Mouse (Mus musculus): ENCODE results near the gene Serinc5. TPM values are rescaled to one million over a fixed set of nuclear protein-coding genes. Genes with fewer than 3 reads are reported as not detected.

The Serinc5 gene
- total and polyA plus RNA-seq, 3 experiments = 10.3 to 12.4 (median 12.0) TPM

DNA sequence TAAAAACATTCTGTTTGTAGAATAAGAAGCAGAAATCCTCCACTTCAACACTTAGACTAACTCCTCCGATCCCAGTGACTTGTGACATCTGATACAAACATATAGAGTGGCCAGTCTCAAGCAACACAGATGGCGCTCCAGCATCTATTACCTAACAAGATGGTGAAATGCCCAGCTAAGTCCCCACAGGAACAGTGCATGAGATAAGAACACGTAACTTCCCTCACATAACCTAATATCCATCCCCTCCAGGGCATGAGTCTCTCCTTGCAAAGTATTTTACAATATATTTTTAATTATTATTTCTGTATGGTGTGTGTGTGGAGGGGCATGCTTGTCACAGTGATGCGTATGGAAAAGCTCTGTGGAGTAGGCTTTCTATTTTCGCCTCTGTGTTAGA is 15.8 kb downstream of the Serinc5 start:
- Histone ChIP-seq H3K9ac (ENCODE audit: low read depth, low read length) (no peak overlapping the region), H3K4me1 (ENCODE audit: control insufficient read depth, insufficient read depth, low read length) (no peaks in the 10 kb centered on the region), H3K27me3 (ENCODE audit: control insufficient read depth, insufficient read depth, low read length) (no peaks in the 10 kb centered on the region), H3K4me3 (no peak overlapping the region), H3K27ac (no peak overlapping the region), H3K36me3 (ENCODE audit: control insufficient read depth, insufficient read depth, low read length) (no peaks in the 10 kb centered on the region), H3K79me2 (replicated peaks; ENCODE audit: control insufficient read depth, insufficient read depth, low read length) (0 out of 2 replicates have a peak, but pooled peaks cover 1% of the 10 kb centered on the region)
- no peak for TF ChIP-seq CTCF (IDR thresholded peaks at IDR 0.05)
- no peak for TF ChIP-seq EP300 (IDR thresholded peaks at IDR 0.05; ENCODE audit: insufficient read depth, low read depth, low read length)
- TF ChIP-seq POLR2A (IDR thresholded peaks at IDR 0.05; ENCODE audit: insufficient read depth, low read depth, low read length) = no peak
- intact Hi-C loops (cut with DNase I) = no loop called here
- WGBS = 95% methylated on average over 5 of the region's 5 CpGs
- DNase-seq = no peak

DNA sequence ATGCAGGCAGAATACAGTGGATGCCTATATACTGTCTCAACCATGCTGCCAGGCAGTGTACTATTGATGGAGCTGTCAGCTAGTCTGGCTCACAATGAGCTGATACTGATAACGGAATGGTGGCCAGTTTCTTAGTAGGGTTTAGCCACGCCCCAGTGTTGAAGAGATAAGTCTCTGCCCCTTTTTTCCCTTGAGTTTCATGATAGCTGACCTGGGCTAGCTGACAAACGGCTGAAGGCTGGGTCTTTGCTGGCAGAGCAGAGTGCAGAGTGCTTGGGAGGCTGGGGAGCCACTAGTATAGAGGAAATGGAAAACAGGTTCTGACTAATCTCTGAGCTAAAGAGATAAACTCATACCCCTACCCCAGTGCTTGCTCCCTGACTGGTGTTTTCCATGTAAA is 18.6 kb downstream of the Serinc5 start:
- H3K9ac ChIP-seq (ENCODE audit: low read depth, low read length) = no peak overlapping the region
- H3K79me2 ChIP-seq (replicated peaks; ENCODE audit: control insufficient read depth, insufficient read depth, low read length) = 0 out of 2 replicates have a peak, but pooled peaks cover 1% of the 10 kb centered on the region
- H3K36me3 ChIP-seq (ENCODE audit: control insufficient read depth, insufficient read depth, low read length) = no peaks in the 10 kb centered on the region
- 44% methylated on average over 3 of the region's 3 CpGs for WGBS
- intact Hi-C loops (cut with DNase I) = no loop called here
- TF ChIP-seq EP300 (IDR thresholded peaks at IDR 0.05; ENCODE audit: insufficient read depth, low read depth, low read length) (no peak), POLR2A (IDR thresholded peaks at IDR 0.05; ENCODE audit: insufficient read depth, low read depth, low read length) (no peak), CTCF (IDR thresholded peaks at IDR 0.05) (no peak)
- H3K4me3 ChIP-seq = no peak overlapping the region
- no peaks in the 10 kb centered on the region for H3K4me1 ChIP-seq (ENCODE audit: control insufficient read depth, insufficient read depth, low read length)
- no peak for DNase-seq
- H3K27me3 ChIP-seq (ENCODE audit: control insufficient read depth, insufficient read depth, low read length) = no peaks in the 10 kb centered on the region
- H3K27ac ChIP-seq = no peak overlapping the region

DNA sequence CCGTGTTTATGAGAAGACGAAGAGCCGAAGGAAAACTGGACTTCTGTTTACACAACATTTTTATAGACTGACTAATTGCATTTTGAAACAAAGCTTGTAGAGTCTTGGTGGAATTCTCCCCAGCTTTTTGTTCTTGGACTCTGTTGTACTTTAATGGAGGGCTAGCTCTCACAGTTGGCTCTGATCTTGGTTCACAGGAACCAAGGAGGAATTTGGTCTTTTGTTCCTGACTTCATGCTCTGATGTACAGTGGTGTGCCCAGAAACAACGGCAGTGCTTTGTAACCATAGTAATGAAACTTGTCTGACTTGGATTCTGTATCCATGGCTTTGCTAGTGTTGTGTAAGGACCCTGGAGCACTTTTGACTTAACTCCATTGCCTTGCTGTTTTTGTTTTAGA is 20.6 kb downstream of the Serinc5 start:
- intact Hi-C loops (cut with DNase I) = no loop called here
- Histone ChIP-seq H3K36me3 (ENCODE audit: control insufficient read depth, insufficient read depth, low read length) (no peaks in the 10 kb centered on the region), H3K4me3 (no peak overlapping the region), H3K9ac (ENCODE audit: low read depth, low read length) (no peak overlapping the region), H3K27ac (no peak overlapping the region), H3K79me2 (replicated peaks; ENCODE audit: control insufficient read depth, insufficient read depth, low read length) (peaks cover 4% of the 10 kb centered on the region; the same call in 1 of the 2 replicates), H3K27me3 (ENCODE audit: control insufficient read depth, insufficient read depth, low read length) (no peaks in the 10 kb centered on the region), H3K4me1 (ENCODE audit: control insufficient read depth, insufficient read depth, low read length) (peaks cover 1% of the 10 kb centered on the region; the same call in 1 of the 2 replicates)
- 63% methylated on average over 4 of the region's 4 CpGs for WGBS
- TF ChIP-seq POLR2A (IDR thresholded peaks at IDR 0.05; ENCODE audit: insufficient read depth, low read depth, low read length) = no peak
- TF ChIP-seq EP300 (IDR thresholded peaks at IDR 0.05; ENCODE audit: insufficient read depth, low read depth, low read length) = no peak
- TF ChIP-seq CTCF (IDR thresholded peaks at IDR 0.05) = no peak
- DNase-seq = peak in 1 of 2 experiments; percentile 9

DNA sequence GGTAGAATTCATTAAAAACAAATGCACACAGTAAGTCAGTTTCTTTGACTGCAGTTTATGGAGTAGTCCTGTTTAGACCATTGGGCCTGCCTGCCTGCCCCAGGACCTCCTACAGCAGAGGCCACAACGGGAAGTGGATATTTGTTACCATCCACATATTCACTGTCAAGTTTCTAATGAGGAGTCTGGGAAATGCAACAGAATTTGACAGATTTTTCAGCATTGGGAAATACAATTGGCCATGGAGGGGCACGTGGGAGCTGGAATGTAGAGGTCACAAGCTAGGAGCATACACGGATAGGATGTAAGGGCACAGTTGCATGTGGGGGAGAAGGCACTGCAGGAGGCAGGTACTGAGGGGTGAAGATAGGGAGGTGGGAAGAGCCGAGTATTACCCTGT is 21.7 kb downstream of the Serinc5 start:
- H3K79me2 ChIP-seq (replicated peaks; ENCODE audit: control insufficient read depth, insufficient read depth, low read length) = peaks cover 4% of the 10 kb centered on the region; the same call in 1 of the 2 replicates
- H3K27ac ChIP-seq = no peak overlapping the region
- H3K9ac ChIP-seq (ENCODE audit: low read depth, low read length) = no peak overlapping the region
- no peak for TF ChIP-seq EP300 (IDR thresholded peaks at IDR 0.05; ENCODE audit: insufficient read depth, low read depth, low read length)
- no peak for TF ChIP-seq CTCF (IDR thresholded peaks at IDR 0.05)
- TF ChIP-seq POLR2A (IDR thresholded peaks at IDR 0.05; ENCODE audit: insufficient read depth, low read depth, low read length) = no peak
- H3K4me1 ChIP-seq (ENCODE audit: control insufficient read depth, insufficient read depth, low read length) = peaks cover 1% of the 10 kb centered on the region; the same call in 1 of the 2 replicates
- intact Hi-C loops (cut with DNase I) = no loop called here
- no peaks in the 10 kb centered on the region for H3K27me3 ChIP-seq (ENCODE audit: control insufficient read depth, insufficient read depth, low read length)
- no peak overlapping the region for H3K4me3 ChIP-seq
- 55% methylated on average over 4 of the region's 4 CpGs for WGBS
- peak in 1 of 2 experiments; percentile 11 for DNase-seq
- no peaks in the 10 kb centered on the region for H3K36me3 ChIP-seq (ENCODE audit: control insufficient read depth, insufficient read depth, low read length)

DNA sequence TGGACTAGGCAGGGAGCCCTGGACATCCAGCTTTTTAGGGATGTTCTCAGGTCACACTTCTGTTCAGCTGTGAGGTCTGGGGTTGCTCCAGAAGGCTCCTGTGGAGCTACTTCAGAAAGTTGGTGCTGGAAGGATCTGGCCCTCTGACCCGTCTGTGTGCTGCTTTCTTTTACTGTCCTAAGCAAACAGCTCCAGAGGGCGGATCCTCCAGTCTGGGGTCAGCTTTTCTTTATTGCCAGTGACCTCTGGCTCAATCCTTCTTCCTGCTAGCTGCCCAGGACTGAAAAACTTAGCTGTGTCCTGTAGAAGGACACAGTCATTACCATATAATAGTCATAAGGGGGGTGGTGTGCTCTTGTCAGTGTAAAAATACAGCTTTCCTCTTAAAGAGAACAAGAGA is 24.1 kb downstream of the Serinc5 start:
- WGBS = 43% methylated on average over 2 of the region's 2 CpGs
- Histone ChIP-seq H3K4me1 (ENCODE audit: control insufficient read depth, insufficient read depth, low read length) (peaks cover 1% of the 10 kb centered on the region; the same call in 1 of the 2 replicates), H3K36me3 (ENCODE audit: control insufficient read depth, insufficient read depth, low read length) (no peaks in the 10 kb centered on the region), H3K27ac (no peak overlapping the region), H3K79me2 (replicated peaks; ENCODE audit: control insufficient read depth, insufficient read depth, low read length) (peaks cover 2% of the 10 kb centered on the region; the same call in 1 of the 2 replicates), H3K27me3 (ENCODE audit: control insufficient read depth, insufficient read depth, low read length) (no peaks in the 10 kb centered on the region), H3K9ac (ENCODE audit: low read depth, low read length) (no peak overlapping the region), H3K4me3 (no peak overlapping the region)
- no peak for TF ChIP-seq EP300 (IDR thresholded peaks at IDR 0.05; ENCODE audit: insufficient read depth, low read depth, low read length)
- TF ChIP-seq POLR2A (IDR thresholded peaks at IDR 0.05; ENCODE audit: insufficient read depth, low read depth, low read length) = no peak
- intact Hi-C loops (cut with DNase I) = no loop called here
- DNase-seq = peak in 1 of 2 experiments; percentile 12

DNA sequence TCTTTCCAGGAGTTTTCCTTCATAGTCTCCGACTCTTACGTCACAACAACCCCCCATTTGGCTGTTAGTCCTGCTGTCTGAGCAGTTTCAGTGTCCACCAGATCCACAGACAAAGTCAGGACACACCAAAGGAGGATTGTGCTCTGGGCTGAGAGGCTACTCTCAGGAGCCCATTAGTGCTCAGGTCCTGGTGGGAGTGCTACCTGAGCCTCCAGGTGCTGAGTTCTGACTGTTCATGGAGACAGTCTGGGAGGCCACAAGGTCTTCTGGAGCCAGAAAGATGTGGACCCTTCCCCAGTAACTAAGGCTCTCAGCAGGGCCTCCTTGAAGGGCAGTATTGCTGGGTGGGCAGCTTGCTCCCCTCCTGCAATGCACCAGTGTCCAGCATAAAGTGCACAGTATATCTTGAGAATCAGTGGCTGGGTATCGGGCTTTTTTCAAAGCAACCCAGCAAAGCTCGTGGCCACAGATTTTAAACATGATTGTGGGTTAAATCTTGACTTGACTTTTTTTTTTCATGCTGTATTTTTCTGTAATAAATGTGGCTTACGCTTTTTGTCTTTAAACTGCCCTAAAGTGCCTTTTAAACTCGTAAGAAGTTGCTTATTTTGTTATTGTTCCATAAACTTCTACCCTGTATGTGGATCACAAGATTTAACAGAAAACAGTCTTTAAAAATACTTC is 25.5 kb downstream of the Serinc5 start:
- Histone ChIP-seq H3K4me3 (no peak overlapping the region), H3K4me1 (ENCODE audit: control insufficient read depth, insufficient read depth, low read length) (peaks cover 1% of the 10 kb centered on the region; the same call in 1 of the 2 replicates), H3K27ac (no peak overlapping the region), H3K9ac (ENCODE audit: low read depth, low read length) (no peak overlapping the region), H3K27me3 (ENCODE audit: control insufficient read depth, insufficient read depth, low read length) (no peaks in the 10 kb centered on the region), H3K79me2 (replicated peaks; ENCODE audit: control insufficient read depth, insufficient read depth, low read length) (peaks cover 2% of the 10 kb centered on the region; the same call in 1 of the 2 replicates), H3K36me3 (ENCODE audit: control insufficient read depth, insufficient read depth, low read length) (no peaks in the 10 kb centered on the region)
- 76% methylated on average over 6 of the region's 6 CpGs for WGBS
- intact Hi-C loops (cut with DNase I) = no loop called here
- no peak for DNase-seq
- TF ChIP-seq CTCF (IDR thresholded peaks at IDR 0.05) (no peak), POLR2A (IDR thresholded peaks at IDR 0.05; ENCODE audit: insufficient read depth, low read depth, low read length) (no peak), EP300 (IDR thresholded peaks at IDR 0.05; ENCODE audit: insufficient read depth, low read depth, low read length) (no peak)

Measured in heart, adult 2 months (tissue).